Mouse (Mus musculus): ENCODE data around the gene Xrcc1. TPM values are rescaled to one million over a fixed set of nuclear protein-coding genes. Genes with fewer than 3 reads are reported as not detected.
A peak's percentile ranks its signal among the peaks of the same experiment; 100 is the strongest.
"Not testable (repeated sequence)": the region's sequence is repeated elsewhere in the genome, so short reads cannot be mapped to it uniquely, and the experiment has no call there.

The Xrcc1 gene
- polyA plus RNA-seq, 1 experiment = 159 TPM

GRCm38 (mm10) chr7:24506838-24507725 is 39.0 kb upstream of the Xrcc1 start, which contains the start of gene Zfp428:
Zfp428 (plus strand) TSS chr7:24507006.
- TF ChIP-seq GATA1 (IDR thresholded peaks at IDR 0.05; ENCODE audit: borderline replicate concordance, low read length) (no peak), FLI1 (IDR thresholded peaks at IDR 0.05; ENCODE audit: low read length) (no peak)
- Histone ChIP-seq H3K9me3 (no peaks in the 10 kb centered on the region), H3K27me3 (replicated peaks) (peaks cover 41% of the 10 kb centered on the region), H3K4me3 (replicated peaks) (peak within 1 kb of the TSS; percentile 97), H3K36me3 (replicated peaks; ENCODE audit: low read length) (no peaks in the 10 kb centered on the region), H3K4me1 (peaks cover 32% of the 10 kb centered on the region)

- Histone ChIP-seq H3K27me3 (replicated peaks) (peaks cover 36% of the 10 kb centered on the region), H3K4me3 (replicated peaks) (peak overlapping the region; percentile 97), H3K4me1 (peaks cover 32% of the 10 kb centered on the region), H3K9me3 (no peaks in the 10 kb centered on the region), H3K36me3 (replicated peaks; ENCODE audit: low read length) (no peaks in the 10 kb centered on the region)
- TF ChIP-seq FLI1 (IDR thresholded peaks at IDR 0.05; ENCODE audit: low read length) (no peak), GATA1 (IDR thresholded peaks at IDR 0.05; ENCODE audit: borderline replicate concordance, low read length) (no peak)
These were observed 38.4 kb upstream of the Xrcc1 start for GRCm38 (mm10) chr7:24507726-24508114.

GRCm38 (mm10) chr7:24512355-24512754 is 33.7 kb upstream of the Xrcc1 start, which contains the start of gene AC161166.1:
AC161166.1 (minus strand) TSS chr7:24512455.
- H3K4me1 ChIP-seq = peaks cover 25% of the 10 kb centered on the region
- TF ChIP-seq FLI1 (IDR thresholded peaks at IDR 0.05; ENCODE audit: low read length) = no peak
- TF ChIP-seq GATA1 (IDR thresholded peaks at IDR 0.05; ENCODE audit: borderline replicate concordance, low read length) = no peak
- H3K4me3 ChIP-seq (replicated peaks) = no peak within 1 kb of the TSS
- peaks cover 21% of the 10 kb centered on the region for H3K27me3 ChIP-seq (replicated peaks)
- H3K9me3 ChIP-seq = no peaks in the 10 kb centered on the region
- H3K36me3 ChIP-seq (replicated peaks; ENCODE audit: low read length) = no peaks in the 10 kb centered on the region

GRCm38 (mm10) chr7:24516319-24516718 is 29.8 kb upstream of the Xrcc1 start:
- not testable (repeated sequence) for H3K9me3 ChIP-seq; H3K36me3 ChIP-seq (replicated peaks; ENCODE audit: low read length); H3K4me3 ChIP-seq (replicated peaks); H3K4me1 ChIP-seq
- peaks cover 14% of the 10 kb centered on the region for H3K27me3 ChIP-seq (replicated peaks)

- TF ChIP-seq GATA1 (IDR thresholded peaks at IDR 0.05; ENCODE audit: borderline replicate concordance, low read length) (no peak), FLI1 (IDR thresholded peaks at IDR 0.05; ENCODE audit: low read length) (no peak)
- Histone ChIP-seq H3K9me3 (no peaks in the 10 kb centered on the region), H3K4me1 (peaks cover 5% of the 10 kb centered on the region; the same call in 1 of the 2 replicates), H3K27me3 (replicated peaks) (peaks cover 11% of the 10 kb centered on the region), H3K36me3 (replicated peaks; ENCODE audit: low read length) (no peaks in the 10 kb centered on the region), H3K4me3 (replicated peaks) (no peak overlapping the region)
These were observed 29.0 kb upstream of the Xrcc1 start for GRCm38 (mm10) chr7:24517077-24517476.

GRCm38 (mm10) chr7:24517654-24518053 is 28.4 kb upstream of the Xrcc1 start:
- no peaks in the 10 kb centered on the region for H3K36me3 ChIP-seq (replicated peaks; ENCODE audit: low read length)
- peaks cover 5% of the 10 kb centered on the region; the same call in 1 of the 2 replicates for H3K4me1 ChIP-seq
- no peak overlapping the region for H3K4me3 ChIP-seq (replicated peaks)
- no peaks in the 10 kb centered on the region for H3K9me3 ChIP-seq
- peaks cover 11% of the 10 kb centered on the region for H3K27me3 ChIP-seq (replicated peaks)
- TF ChIP-seq GATA1 (IDR thresholded peaks at IDR 0.05; ENCODE audit: borderline replicate concordance, low read length) = no peak
- TF ChIP-seq FLI1 (IDR thresholded peaks at IDR 0.05; ENCODE audit: low read length) = no peak

- H3K9me3 ChIP-seq = no peaks in the 10 kb centered on the region
- no peaks in the 10 kb centered on the region for H3K36me3 ChIP-seq (replicated peaks; ENCODE audit: low read length)
- no peak for TF ChIP-seq FLI1 (IDR thresholded peaks at IDR 0.05; ENCODE audit: low read length)
- TF ChIP-seq GATA1 (IDR thresholded peaks at IDR 0.05; ENCODE audit: borderline replicate concordance, low read length) = no peak
- no peak overlapping the region for H3K4me3 ChIP-seq (replicated peaks)
- peaks cover 9% of the 10 kb centered on the region for H3K4me1 ChIP-seq
- peaks cover 15% of the 10 kb centered on the region for H3K27me3 ChIP-seq (replicated peaks)
These were observed 27.0 kb upstream of the Xrcc1 start for GRCm38 (mm10) chr7:24519130-24519529.

- H3K27me3 ChIP-seq (replicated peaks) = peaks cover 17% of the 10 kb centered on the region
- H3K4me3 ChIP-seq (replicated peaks); H3K4me1 ChIP-seq: not testable (repeated sequence)
These were observed 26.0 kb upstream of the Xrcc1 start for GRCm38 (mm10) chr7:24520054-24520453.

GRCm38 (mm10) chr7:24522805-24523204 is 23.3 kb upstream of the Xrcc1 start:
- no peaks in the 10 kb centered on the region for H3K9me3 ChIP-seq
- H3K36me3 ChIP-seq (replicated peaks; ENCODE audit: low read length) = no peaks in the 10 kb centered on the region
- TF ChIP-seq FLI1 (IDR thresholded peaks at IDR 0.05; ENCODE audit: low read length) (no peak), GATA1 (IDR thresholded peaks at IDR 0.05; ENCODE audit: borderline replicate concordance, low read length) (no peak)
- H3K4me3 ChIP-seq (replicated peaks) = no peak overlapping the region
- peaks cover 15% of the 10 kb centered on the region for H3K27me3 ChIP-seq (replicated peaks)
- H3K4me1 ChIP-seq = peaks cover 15% of the 10 kb centered on the region

More at GRCm38 (mm10) chr7:24520054-24520453, 26.0 kb upstream of the Xrcc1 start:
- not testable (repeated sequence) for H3K36me3 ChIP-seq (replicated peaks; ENCODE audit: low read length); H3K9me3 ChIP-seq

- H3K9me3 ChIP-seq = no peaks in the 10 kb centered on the region
- no peak overlapping the region for H3K4me3 ChIP-seq (replicated peaks)
- peaks cover 15% of the 10 kb centered on the region for H3K27me3 ChIP-seq (replicated peaks)
- H3K36me3 ChIP-seq (replicated peaks; ENCODE audit: low read length) = no peaks in the 10 kb centered on the region
- TF ChIP-seq FLI1 (IDR thresholded peaks at IDR 0.05; ENCODE audit: low read length) = no peak
- no peak for TF ChIP-seq GATA1 (IDR thresholded peaks at IDR 0.05; ENCODE audit: borderline replicate concordance, low read length)
- H3K4me1 ChIP-seq = peaks cover 15% of the 10 kb centered on the region
These were observed 22.4 kb upstream of the Xrcc1 start for GRCm38 (mm10) chr7:24523723-24524122.
